Mouse (Mus musculus) stomach, postnatal 0 days (tissue): ENCODE data around the gene Gtf2f1. TPM values are rescaled to one million over a fixed set of nuclear protein-coding genes. Genes with fewer than 3 reads are reported as not detected.
A peak's percentile ranks its signal among the peaks of the same experiment; 100 is the strongest.

ENCODE experiments used
- ATAC-seq: fragments of 200-750 bp; cut with Nextera tagmentation; 2 replicates; pipeline ENCODE4 v1.8.0; 2017; ENCODE audit not compliant: low FRiP score, low TSS enrichment
- DNase-seq: peaks from one replicate; pipeline ENCODE4 v3.0.0-alpha.2; 2016; ENCODE audit warnings: low spot score
- H3K27ac ChIP-seq: fragments of 300-500 bp; sonication (generic); replicated peaks from 2 replicates; pipeline ENCODE4 v1.5.1; 2014; ENCODE audit warnings: mild to moderate bottlenecking, control low read depth
- H3K27me3 ChIP-seq: fragments of 300-500 bp; sonication (generic); 2 replicates; pipeline ENCODE4 v1.6.1; 2014; ENCODE audit warnings: low read length; ENCODE audit not compliant: control insufficient read depth, insufficient read depth
- H3K36me3 ChIP-seq: fragments of 300-500 bp; sonication (generic); 2 replicates; pipeline ENCODE4 v1.6.1; 2014; ENCODE audit warnings: low read length, mixed read lengths; ENCODE audit not compliant: control insufficient read depth, insufficient read depth
- H3K4me1 ChIP-seq: fragments of 300-500 bp; sonication (generic); replicated peaks from 2 replicates; pipeline ENCODE4 v1.6.1; 2014; ENCODE audit warnings: antibody characterized with exemption; ENCODE audit not compliant: control insufficient read depth, insufficient read depth
- H3K4me2 ChIP-seq: fragments of 300-500 bp; sonication (generic); replicated peaks from 2 replicates; pipeline ENCODE4 v1.6.1; 2014; ENCODE audit warnings: low read depth, mild to moderate bottlenecking, control low read depth, moderate library complexity
- H3K4me3 ChIP-seq: fragments of 300-500 bp; sonication (generic); 2 replicates; pipeline ENCODE4 v1.5.1; 2014; ENCODE audit warnings: low read depth, low read length, control low read depth
- H3K9ac ChIP-seq: fragments of 300-500 bp; sonication (generic); 2 replicates; pipeline ENCODE4 v1.6.1; 2014; ENCODE audit warnings: mild to moderate bottlenecking, low read length, control low read depth, mixed read lengths
- H3K9me3 ChIP-seq: fragments of 300-500 bp; sonication (generic); 2 replicates; pipeline ENCODE4 v1.6.1; 2016; ENCODE audit warnings: low read length; ENCODE audit not compliant: control insufficient read depth
- CTCF ChIP-seq: IDR thresholded peaks from 2 replicates; pipeline ENCODE4 v1.5.1; 2016; ENCODE audit warnings: antibody characterized with exemption, low read depth, mild to moderate bottlenecking, moderate library complexity
- EP300 ChIP-seq: optimal IDR thresholded peaks from 2 replicates; pipeline ENCODE3; 2016; ENCODE audit warnings: antibody characterized with exemption
- WGBS: fragments of 180-500 bp; shearing (Covaris S2); extraction: QIAGEN DNeasy Blood & Tissue Kit; methylation state at CpG from one replicate; pipeline ENCODE4 v1.1.7; 2014; 5-methylcytosine and 5-hydroxymethylcytosine counted together
- polyA plus RNA-seq: library from polyadenylated mRNA; unstranded; fragments of >200 nt; fragmentation: Nextera tagmentation; extraction: Ambion mirVana; gene quantifications from 2 replicates; pipeline ENCODE4 v1.2.1, GENCODE M21; 2015

The Gtf2f1 gene
- polyA plus RNA-seq, 1 experiment from 2014 or later, result 37.3 TPM

- no peak within 1 kb of the TSS for H3K4me3 ChIP-seq
- WGBS, result 81% methylated on average over 9 of the region's 9 CpGs
- no peak within 1 kb of the TSS for H3K4me2 ChIP-seq
- H3K27ac ChIP-seq, result no peak within 1 kb of the TSS
- DNase-seq (no peak), ATAC-seq (no peak)
- peaks cover 3% of the 10 kb centered on the region; the same call in 1 of the 2 replicates for H3K4me1 ChIP-seq
- peaks cover 19% of the 10 kb centered on the region for H3K36me3 ChIP-seq
- H3K9me3 ChIP-seq, result no peaks in the 10 kb centered on the region
- TF ChIP-seq EP300, result no peak
- no peak for TF ChIP-seq CTCF
- H3K9ac ChIP-seq, result no peak within 1 kb of the TSS; the same call in 1 of the 2 replicates
- H3K27me3 ChIP-seq, result no peaks in the 10 kb centered on the region
Measured at GRCm38 (mm10) chr17:56999968-57000609, 11.0 kb downstream of the Gtf2f1 start, which contains the start of gene Pspn. Pspn (minus strand) TSS chr17:57000018.

- WGBS, result 93% methylated on average over 9 of the region's 9 CpGs
Measured at GRCm38 (mm10) chr17:56999414-56999813, 11.7 kb downstream of the Gtf2f1 start.

DNA sequence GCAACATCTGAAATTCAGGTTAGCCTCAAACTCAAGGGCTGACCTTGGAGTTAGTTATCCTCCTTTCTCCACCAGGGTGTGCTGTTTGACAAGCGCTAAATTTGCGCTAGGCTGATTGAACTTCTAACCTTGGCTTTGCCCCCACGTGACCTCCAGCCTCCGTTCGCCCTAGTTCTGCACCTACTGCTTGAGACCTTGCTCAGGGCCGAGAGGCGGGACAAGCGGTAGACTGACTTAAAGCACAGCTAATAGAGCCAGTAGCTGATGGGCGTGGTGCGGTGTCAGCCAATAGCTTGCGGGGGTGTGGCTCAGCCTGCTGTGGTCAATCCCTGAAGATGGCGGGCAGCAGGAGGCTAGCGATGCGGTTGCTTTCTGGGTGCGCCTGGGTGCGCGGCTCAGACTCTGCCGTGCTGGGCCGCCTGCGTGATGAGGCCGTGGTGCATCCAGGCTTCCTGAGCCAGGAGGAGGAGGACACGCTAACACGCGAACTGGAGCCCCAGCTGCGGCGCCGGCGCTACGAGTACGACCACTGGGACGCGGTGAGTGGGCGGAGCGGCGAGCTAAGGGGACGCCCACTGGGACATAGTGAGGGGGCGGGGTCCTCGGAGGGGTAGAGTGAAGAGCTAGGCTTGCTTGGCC lies 13.9 kb downstream of the Gtf2f1 start, which contains the start of gene Alkbh7:
Gene Alkbh7, plus strand, starts transcription at position 311 of the 639 bp plus-strand sequence.
- no peaks in the 10 kb centered on the region for H3K27me3 ChIP-seq
- ATAC-seq (peak; percentile 100), DNase-seq (peak; percentile 98)
- under 1% methylated on average over 38 of the region's 38 CpGs for whole genome bisulfite sequencing
- TF ChIP-seq CTCF (peak; percentile 91), EP300 (no peak)
- peak within 1 kb of the TSS; percentile 70 for H3K27ac ChIP-seq
- peak within 1 kb of the TSS; percentile 63 for H3K9ac ChIP-seq
- H3K36me3 ChIP-seq, result peaks cover 20% of the 10 kb centered on the region
- H3K4me2 ChIP-seq, result peak within 1 kb of the TSS; percentile 75
- H3K9me3 ChIP-seq, result no peaks in the 10 kb centered on the region
- H3K4me3 ChIP-seq, result peak within 1 kb of the TSS; percentile 75
- peaks cover 3% of the 10 kb centered on the region; the same call in 1 of the 2 replicates for H3K4me1 ChIP-seq

More at GRCm38 (mm10) chr17:56999414-56999813, 11.7 kb downstream of the Gtf2f1 start:
- DNase-seq (no peak), ATAC-seq (no peak)
- Histone ChIP-seq H3K27me3 (no peaks in the 10 kb centered on the region), H3K9ac (no peak overlapping the region), H3K36me3 (peaks cover 19% of the 10 kb centered on the region), H3K4me3 (no peak overlapping the region), H3K4me1 (peaks cover 3% of the 10 kb centered on the region; the same call in 1 of the 2 replicates), H3K4me2 (no peak overlapping the region), H3K27ac (no peak overlapping the region), H3K9me3 (no peaks in the 10 kb centered on the region)
- TF ChIP-seq EP300 (no peak), CTCF (no peak)

GRCm38 (mm10) chr17:56996506-56996905 lies 14.6 kb downstream of the Gtf2f1 start:
- WGBS, result 74% methylated on average over 2 of the region's 2 CpGs
- Histone ChIP-seq H3K27ac (no peak overlapping the region), H3K4me2 (no peak overlapping the region), H3K9ac (no peak overlapping the region), H3K9me3 (no peaks in the 10 kb centered on the region), H3K36me3 (peaks cover 21% of the 10 kb centered on the region), H3K4me3 (no peak overlapping the region), H3K27me3 (no peaks in the 10 kb centered on the region), H3K4me1 (peaks cover 3% of the 10 kb centered on the region; the same call in 1 of the 2 replicates)
- no peak for TF ChIP-seq EP300
- TF ChIP-seq CTCF, result no peak
- ATAC-seq (no peak), DNase-seq (no peak)

DNA sequence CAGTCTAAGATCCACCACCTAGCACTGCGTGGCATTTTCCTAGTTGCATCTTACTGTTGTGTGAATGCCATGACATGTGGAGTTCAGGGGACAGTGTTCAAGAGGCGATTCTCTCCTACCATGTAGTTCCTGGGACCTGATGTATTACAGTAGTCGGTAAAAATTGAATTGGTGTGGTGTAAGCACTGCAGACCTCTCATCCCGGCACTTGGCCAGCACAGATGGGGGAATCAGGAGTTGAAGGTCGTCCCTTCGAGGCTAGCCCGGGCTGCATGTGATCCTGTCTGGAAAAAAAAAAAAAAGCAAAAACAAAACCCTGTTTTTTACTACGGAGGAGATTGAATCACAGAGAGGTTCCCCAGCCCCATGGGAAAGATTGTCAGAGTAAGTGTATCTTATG lies 16.0 kb downstream of the Gtf2f1 start:
- TF ChIP-seq CTCF (no peak), EP300 (no peak)
- H3K4me3 ChIP-seq, result no peak overlapping the region
- peaks cover 21% of the 10 kb centered on the region for H3K36me3 ChIP-seq
- H3K4me1 ChIP-seq, result peaks cover 3% of the 10 kb centered on the region; the same call in 1 of the 2 replicates
- no peak overlapping the region for H3K4me2 ChIP-seq
- ATAC-seq, result no peak
- WGBS, result 89% methylated on average over 8 of the region's 8 CpGs
- no peak overlapping the region for H3K9ac ChIP-seq
- H3K27me3 ChIP-seq, result no peaks in the 10 kb centered on the region
- no peak overlapping the region for H3K27ac ChIP-seq
- DNase-seq, result no peak
- H3K9me3 ChIP-seq, result no peaks in the 10 kb centered on the region

- Histone ChIP-seq H3K27ac (no peak overlapping the region), H3K36me3 (peaks cover 17% of the 10 kb centered on the region; the same call in 1 of the 2 replicates), H3K27me3 (no peaks in the 10 kb centered on the region), H3K4me2 (peak overlapping the region; percentile 83), H3K4me1 (no peaks in the 10 kb centered on the region; the same call in 1 of the 2 replicates), H3K9ac (peak overlapping the region; percentile 74), H3K4me3 (peak overlapping the region; percentile 66), H3K9me3 (no peaks in the 10 kb centered on the region)
- ATAC-seq (no peak), DNase-seq (no peak)
- TF ChIP-seq CTCF (no peak), EP300 (no peak)
- WGBS, result 68% methylated on average over 2 of the region's 2 CpGs
Measured at GRCm38 (mm10) chr17:56990966-56991365, 20.1 kb downstream of the Gtf2f1 start.
